Mouse (Mus musculus): ENCODE measurements at regions not wholly inside any gene's neighbourhood (a gene's known extent, or its start where the extent isn't known, plus 50 kb on each side); places are given as distances from the start of the nearest gene placed in this dataset.
A peak's percentile ranks its signal among the peaks of the same experiment; 100 is the strongest.

DNA sequence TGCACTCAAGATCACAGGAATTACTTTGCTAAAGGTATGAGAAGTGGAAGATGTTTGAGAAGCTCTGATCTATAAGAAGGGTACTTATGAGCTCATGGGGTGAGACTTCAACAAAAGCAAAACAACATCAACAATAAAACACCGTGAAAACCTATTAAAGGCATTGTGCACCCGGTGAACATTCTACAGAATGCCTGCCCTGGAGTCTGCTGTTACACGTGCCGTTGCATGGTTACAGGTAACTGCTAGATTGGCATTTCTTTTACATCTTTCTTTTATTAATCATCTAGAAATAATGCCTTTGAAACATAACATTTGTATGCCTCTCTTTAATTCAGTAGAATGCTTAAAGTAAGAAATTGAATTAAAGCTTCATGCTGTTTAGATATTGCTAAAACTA lies 661.0 kb downstream of the Pcdh18 start:
- H3K4me2 ChIP-seq = no peak overlapping the region
- no peak overlapping the region for H3K4me3 ChIP-seq
- WGBS = 73% methylated on average over 4 of the region's 4 CpGs
- no peaks in the 10 kb centered on the region for H3K4me1 ChIP-seq
- H3K9ac ChIP-seq = no peak overlapping the region
- H3K27ac ChIP-seq (replicated peaks) = no peak overlapping the region
- no peaks in the 10 kb centered on the region for H3K9me3 ChIP-seq
- no peaks in the 10 kb centered on the region for H3K36me3 ChIP-seq
- no peaks in the 10 kb centered on the region for H3K27me3 ChIP-seq (replicated peaks)
- ATAC-seq (ENCODE audit: extremely low read depth, insufficient number of reproducible peaks, low FRiP score, low TSS enrichment) = no peak

DNA sequence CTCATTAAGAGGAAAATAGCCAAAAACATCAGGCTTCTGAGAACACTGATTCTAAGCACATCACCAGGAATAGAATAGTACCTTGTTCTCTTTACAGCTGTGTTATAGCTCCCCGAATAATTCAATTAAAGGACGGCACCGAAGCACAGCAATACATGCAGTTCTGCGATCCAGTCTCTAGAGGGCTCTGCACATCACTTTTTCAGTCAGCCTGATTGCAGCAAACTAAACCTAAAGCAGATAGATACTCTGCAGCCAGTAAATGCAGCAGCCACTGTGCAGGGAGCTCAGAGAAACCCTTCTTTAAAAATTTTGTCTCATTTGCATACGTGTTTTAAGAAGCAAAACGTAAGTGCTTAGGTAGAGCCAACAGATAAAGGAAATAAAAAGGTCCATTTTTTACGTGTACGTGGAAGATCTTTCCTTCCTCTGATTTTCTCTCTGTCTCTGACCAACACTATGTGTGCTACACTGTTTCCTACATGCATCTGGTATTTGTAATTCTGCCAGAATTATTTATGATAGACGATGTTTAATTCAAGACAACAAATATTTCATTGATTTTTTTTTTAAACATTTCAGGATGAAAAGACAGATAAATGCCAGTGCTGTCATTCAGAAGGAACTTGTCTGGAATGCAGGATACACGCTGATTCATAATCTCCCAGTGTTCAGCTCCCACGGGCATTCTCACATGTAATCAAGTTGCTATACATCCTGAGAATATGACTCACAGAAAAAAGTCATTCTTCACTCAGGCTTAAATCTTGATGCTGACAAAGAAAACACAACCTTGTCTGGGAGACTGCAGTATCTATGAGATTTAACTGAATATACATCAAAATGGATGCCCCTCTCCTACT lies 663.1 kb downstream of the Pcdh18 start:
- no peaks in the 10 kb centered on the region for H3K9me3 ChIP-seq

DNA sequence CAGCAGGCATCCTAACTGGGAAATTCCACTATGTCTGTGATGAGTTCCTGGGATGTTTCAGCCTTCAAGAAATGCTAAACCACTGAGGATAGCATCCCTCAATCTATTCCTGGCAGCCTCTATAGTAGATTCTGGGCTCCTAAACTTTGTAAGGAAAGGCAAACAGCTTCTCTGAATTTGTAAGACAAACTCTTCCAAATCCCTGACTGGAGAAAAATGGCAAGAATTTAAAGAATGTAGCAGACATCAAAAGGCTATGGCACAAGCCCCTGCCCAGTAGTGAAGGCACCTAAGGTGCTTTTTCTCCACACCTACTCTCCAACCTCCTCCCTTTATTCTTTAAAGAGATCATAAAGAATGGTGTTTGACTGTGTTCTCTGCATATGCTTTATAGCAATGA lies 688.3 kb downstream of the Pcdh18 start:
- Histone ChIP-seq H3K4me3 (no peak overlapping the region), H3K27ac (replicated peaks) (no peak overlapping the region), H3K4me2 (no peak overlapping the region), H3K36me3 (no peaks in the 10 kb centered on the region), H3K27me3 (replicated peaks) (no peaks in the 10 kb centered on the region), H3K4me1 (no peaks in the 10 kb centered on the region), H3K9me3 (no peaks in the 10 kb centered on the region), H3K9ac (no peak overlapping the region)
- ATAC-seq (ENCODE audit: extremely low read depth, insufficient number of reproducible peaks, low FRiP score, low TSS enrichment) = no peak

More for the DNA sequence above, 663.1 kb downstream of the Pcdh18 start:
- Histone ChIP-seq H3K36me3 (no peaks in the 10 kb centered on the region), H3K27me3 (replicated peaks) (no peaks in the 10 kb centered on the region), H3K4me2 (peak overlapping the region; percentile 27; the same call in 1 of the 2 replicates), H3K27ac (replicated peaks) (no peak overlapping the region), H3K4me1 (no peaks in the 10 kb centered on the region), H3K9ac (no peak overlapping the region), H3K4me3 (no peak overlapping the region)
- 23% methylated on average over 11 of the region's 11 CpGs for WGBS
- no peak for ATAC-seq (ENCODE audit: extremely low read depth, insufficient number of reproducible peaks, low FRiP score, low TSS enrichment)

DNA sequence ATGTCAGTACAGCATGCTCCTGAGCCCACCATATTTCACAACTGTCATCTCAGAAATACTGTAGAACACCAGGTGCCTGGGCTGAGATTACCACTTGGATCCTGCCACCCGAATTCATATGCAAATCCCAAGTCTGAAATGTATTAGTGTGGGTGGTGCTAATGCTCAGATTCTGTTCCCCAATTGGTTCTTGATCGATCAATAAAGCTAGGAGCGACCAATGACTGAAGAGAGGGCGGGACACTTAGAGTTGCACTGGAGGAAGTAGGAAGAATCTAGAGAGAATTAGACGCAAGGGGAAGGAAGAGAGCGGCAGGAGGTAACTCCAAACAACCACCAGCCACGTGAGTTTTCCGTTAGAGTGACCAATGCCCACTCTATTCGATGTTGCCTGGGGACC lies 695.0 kb downstream of the Pcdh18 start:
- no peaks in the 10 kb centered on the region for H3K27me3 ChIP-seq (replicated peaks)
- WGBS = 63% methylated on average over 9 of the region's 9 CpGs
- no peaks in the 10 kb centered on the region for H3K36me3 ChIP-seq
- no peaks in the 10 kb centered on the region for H3K9me3 ChIP-seq
- no peak overlapping the region for H3K27ac ChIP-seq (replicated peaks)
- no peak for ATAC-seq (ENCODE audit: extremely low read depth, insufficient number of reproducible peaks, low FRiP score, low TSS enrichment)
- no peak overlapping the region for H3K9ac ChIP-seq
- no peaks in the 10 kb centered on the region for H3K4me1 ChIP-seq
- no peak overlapping the region for H3K4me2 ChIP-seq
- no peak overlapping the region for H3K4me3 ChIP-seq

DNA sequence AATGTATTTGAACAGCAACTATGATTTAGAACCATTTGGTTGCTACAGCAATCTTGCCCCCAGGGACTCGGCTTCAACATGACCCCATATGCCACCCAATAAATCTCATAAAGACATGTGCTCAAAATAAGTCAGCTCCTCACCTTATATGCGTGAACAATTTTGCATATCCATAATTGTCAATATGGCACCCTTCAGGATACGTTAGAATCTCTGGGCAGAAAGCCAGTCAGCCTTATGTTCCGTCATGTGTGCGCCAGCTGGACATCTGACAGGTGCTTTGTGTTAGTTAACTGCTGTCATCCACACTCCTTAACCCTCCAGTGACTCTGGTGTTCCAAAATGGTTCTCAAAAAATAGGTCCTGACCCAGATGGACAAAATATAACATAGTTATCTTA lies 724.1 kb downstream of the Pcdh18 start:
- 50% methylated on average over 5 of the region's 5 CpGs for WGBS

DNA sequence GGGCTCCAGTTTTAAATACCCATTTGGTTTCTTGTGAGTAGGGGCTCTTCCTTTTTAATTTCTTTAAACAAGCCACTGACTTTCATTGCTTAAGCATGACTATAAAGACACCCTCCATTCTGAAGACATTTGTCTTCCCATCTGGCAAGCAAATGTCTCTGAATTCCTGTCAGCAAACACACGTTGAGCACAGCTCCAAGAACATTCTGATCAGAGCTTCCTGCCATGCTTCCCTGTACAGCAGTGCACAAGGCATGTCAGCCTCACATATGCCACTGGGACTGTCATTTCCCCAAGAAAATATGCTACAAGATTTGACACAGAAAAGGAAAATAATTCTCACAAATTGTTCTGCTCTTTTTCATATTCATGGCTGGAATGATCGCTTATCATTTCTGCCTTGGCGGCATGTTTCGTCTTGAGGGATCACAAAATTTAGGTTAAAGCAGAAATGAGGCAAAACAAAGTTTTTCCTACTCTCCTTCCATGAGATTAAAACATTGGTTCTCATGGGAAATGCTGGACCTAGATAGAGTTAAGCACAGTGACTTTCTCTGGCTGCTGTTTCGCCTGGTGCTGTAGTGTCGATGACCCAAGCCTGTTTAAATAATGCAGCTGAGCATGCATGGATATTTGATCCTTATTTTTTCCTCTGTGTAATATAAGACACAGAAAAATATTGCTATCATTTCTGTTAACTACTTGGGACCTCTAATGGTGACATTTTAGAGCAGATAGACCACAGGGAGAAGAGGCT lies 747.7 kb downstream of the Pcdh18 start:
- Histone ChIP-seq H3K27me3 (replicated peaks) (no peaks in the 10 kb centered on the region), H3K4me3 (no peak overlapping the region), H3K4me1 (no peaks in the 10 kb centered on the region), H3K27ac (replicated peaks) (no peak overlapping the region), H3K4me2 (no peak overlapping the region), H3K36me3 (no peaks in the 10 kb centered on the region), H3K9ac (no peak overlapping the region), H3K9me3 (no peaks in the 10 kb centered on the region)
- 75% methylated on average over 6 of the region's 6 CpGs for WGBS
- no peak for ATAC-seq (ENCODE audit: extremely low read depth, insufficient number of reproducible peaks, low FRiP score, low TSS enrichment)

More for the DNA sequence above, 724.1 kb downstream of the Pcdh18 start:
- H3K27ac ChIP-seq (replicated peaks) = no peak overlapping the region
- H3K4me3 ChIP-seq = no peak overlapping the region
- no peak overlapping the region for H3K9ac ChIP-seq
- ATAC-seq (ENCODE audit: extremely low read depth, insufficient number of reproducible peaks, low FRiP score, low TSS enrichment) = no peak
- H3K27me3 ChIP-seq (replicated peaks) = no peaks in the 10 kb centered on the region
- H3K9me3 ChIP-seq = no peaks in the 10 kb centered on the region; the same call in 1 of the 2 replicates
- no peaks in the 10 kb centered on the region for H3K36me3 ChIP-seq
- H3K4me1 ChIP-seq = no peaks in the 10 kb centered on the region
- no peak overlapping the region for H3K4me2 ChIP-seq

All from heart, embryonic 13.5 days (tissue).